Mouse (Mus musculus) 3T3-L1 (cell line): ENCODE measurements around the gene Ncs1.

Experiments
- DNase-seq: peaks from one replicate; pipeline ENCODE4 v3.0.0-alpha.2; 2015; ENCODE audit warnings: low read depth, low spot score

The Ncs1 gene

GRCm38 (mm10) chr2:31245491-31246141 is at the start of gene Ncs1:
Ncs1 (plus strand) TSS chr2:31245823.
- DNase-seq, result peak; percentile 66

DNA sequence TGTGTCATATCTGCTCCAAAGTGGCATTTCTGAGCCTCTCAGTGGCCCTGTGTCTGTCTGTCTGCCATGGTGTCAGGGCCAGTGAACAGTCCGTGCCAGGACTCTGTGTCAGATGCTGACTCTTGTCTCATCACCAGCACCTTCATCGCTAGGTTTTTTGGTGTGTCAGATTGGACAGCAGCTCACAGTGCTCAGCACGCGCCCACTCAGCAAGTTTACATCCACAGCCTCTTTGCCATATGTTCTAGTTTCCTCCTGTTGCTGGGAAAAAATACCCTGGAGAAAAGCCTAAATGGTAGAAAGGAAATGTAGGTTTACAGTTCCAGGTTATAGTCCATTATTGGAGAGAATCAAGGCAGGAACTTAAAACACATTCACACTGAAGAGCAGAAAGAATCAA is 47.0 kb upstream of the Ncs1 start:
- no peak for DNase-seq

- no peak for DNase-seq
These were observed 45.6 kb upstream of the Ncs1 start for GRCm38 (mm10) chr2:31200051-31200450.

- DNase-seq, result no peak
These were observed 43.8 kb upstream of the Ncs1 start for GRCm38 (mm10) chr2:31201851-31202250.

- no peak for DNase-seq
These were observed 43.3 kb upstream of the Ncs1 start for GRCm38 (mm10) chr2:31202357-31202756.

DNA sequence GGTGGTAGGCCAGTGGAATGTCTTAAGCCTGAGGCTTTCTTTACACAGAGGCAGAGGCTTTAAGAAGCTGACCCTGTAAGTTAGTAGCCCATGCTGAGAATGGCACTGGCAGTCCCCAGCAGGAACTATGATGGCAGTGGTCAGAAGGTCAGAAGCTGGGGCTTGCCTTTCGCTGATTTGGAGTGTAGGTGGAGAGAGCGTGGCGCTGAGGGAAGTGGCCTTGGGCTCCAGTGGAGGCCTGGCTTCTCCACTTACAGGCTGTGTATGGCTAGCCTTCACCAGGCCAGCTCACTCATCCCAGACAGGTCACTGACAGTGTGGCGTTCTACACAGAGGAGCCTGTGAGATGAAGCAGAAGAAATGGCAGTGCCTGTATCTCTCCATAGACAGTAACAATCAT is 42.7 kb upstream of the Ncs1 start:
- DNase-seq, result no peak

- no peak for DNase-seq
These were observed 40.9 kb upstream of the Ncs1 start for GRCm38 (mm10) chr2:31204677-31205076.

DNA sequence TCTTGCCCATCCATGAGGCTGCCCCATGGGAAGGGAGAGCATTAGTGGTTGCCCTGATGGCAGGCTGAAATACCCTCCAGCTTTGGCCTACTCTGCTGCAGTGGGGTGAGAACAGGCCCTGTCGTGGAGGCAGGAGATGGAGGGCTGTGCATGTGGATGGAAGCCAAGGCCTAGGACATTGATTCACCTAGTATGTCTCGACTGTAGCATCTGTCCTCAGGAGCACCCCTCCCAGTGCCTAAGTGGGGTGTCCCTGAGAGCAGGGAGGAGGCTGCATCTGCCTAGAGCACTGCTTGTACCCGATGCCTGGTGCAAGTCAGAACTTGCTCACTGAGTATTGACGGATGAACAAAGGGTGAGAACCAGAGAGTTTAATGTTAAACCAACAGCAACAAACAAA is 39.4 kb upstream of the Ncs1 start:
- no peak for DNase-seq

GRCm38 (mm10) chr2:31206882-31207281 is 38.7 kb upstream of the Ncs1 start:
- no peak for DNase-seq

- DNase-seq, result no peak
These were observed 37.0 kb upstream of the Ncs1 start for GRCm38 (mm10) chr2:31208544-31209142.

DNA sequence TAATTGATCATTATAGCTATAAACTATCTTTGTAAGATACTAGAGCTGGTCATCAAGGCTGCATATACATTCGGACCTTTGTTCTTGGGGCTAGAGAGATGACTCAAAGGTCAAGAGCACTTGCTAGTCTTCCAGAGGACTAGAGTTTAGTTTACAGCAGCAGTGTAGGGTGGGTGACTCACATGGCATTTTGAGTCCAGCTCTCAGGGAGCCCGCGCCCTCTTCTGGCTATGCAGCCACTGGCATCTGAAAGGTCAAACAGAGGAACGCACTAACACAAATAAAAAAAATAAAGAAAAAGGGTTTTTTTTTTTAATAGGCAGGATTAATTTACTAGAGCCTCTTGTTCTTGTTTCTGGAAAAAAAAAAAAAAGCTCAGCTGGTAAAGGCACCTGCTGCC is 36.1 kb upstream of the Ncs1 start:
- peak; percentile 76 for DNase-seq

GRCm38 (mm10) chr2:31210144-31210847 is 35.3 kb upstream of the Ncs1 start:
- DNase-seq, result no peak

- no peak for DNase-seq
These were observed 34.4 kb upstream of the Ncs1 start for GRCm38 (mm10) chr2:31211204-31211603.

GRCm38 (mm10) chr2:31214211-31214796 is 31.3 kb upstream of the Ncs1 start:
- no peak for DNase-seq

DNA sequence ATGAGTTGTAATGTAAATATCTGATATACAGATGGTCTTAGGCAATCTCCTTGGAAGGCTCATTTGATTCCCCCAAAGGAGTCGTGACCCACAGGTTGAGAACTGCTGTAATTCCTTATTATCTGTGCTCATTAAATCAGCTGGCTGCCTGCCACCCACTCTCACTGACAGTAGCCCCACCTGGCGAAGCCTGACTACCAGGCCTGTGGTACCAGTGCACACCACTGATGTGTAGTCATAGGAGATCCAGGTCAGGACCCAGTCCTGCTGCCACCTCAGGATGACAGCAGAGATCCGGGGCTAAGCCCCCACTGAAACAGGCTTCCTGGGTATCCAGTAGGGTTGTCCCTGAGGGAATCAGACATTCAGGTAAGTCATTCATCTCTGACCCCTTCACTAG is 27.0 kb upstream of the Ncs1 start:
- DNase-seq, result no peak

GRCm38 (mm10) chr2:31219470-31219869 is 26.2 kb upstream of the Ncs1 start:
- no peak for DNase-seq

DNA sequence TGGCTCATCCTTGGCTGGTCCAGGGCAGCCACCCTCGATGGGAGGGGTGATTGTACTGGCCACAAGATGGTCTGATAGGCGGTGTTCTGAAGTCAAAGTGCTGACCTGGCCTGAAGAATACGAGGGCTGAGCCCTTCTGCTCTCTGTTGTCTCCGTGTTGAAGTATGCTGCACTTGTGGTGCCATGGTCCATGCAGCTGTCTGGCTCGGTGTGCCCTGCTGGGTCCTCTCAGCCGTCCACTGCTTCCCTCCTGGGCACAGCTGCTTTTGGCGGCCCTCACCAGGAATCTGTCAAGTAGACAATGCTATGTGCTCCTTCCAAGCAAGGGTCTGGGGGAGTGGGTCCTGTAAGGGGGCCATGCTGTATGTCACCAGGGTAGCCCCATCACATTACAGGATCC is 24.8 kb upstream of the Ncs1 start:
- DNase-seq, result no peak

DNA sequence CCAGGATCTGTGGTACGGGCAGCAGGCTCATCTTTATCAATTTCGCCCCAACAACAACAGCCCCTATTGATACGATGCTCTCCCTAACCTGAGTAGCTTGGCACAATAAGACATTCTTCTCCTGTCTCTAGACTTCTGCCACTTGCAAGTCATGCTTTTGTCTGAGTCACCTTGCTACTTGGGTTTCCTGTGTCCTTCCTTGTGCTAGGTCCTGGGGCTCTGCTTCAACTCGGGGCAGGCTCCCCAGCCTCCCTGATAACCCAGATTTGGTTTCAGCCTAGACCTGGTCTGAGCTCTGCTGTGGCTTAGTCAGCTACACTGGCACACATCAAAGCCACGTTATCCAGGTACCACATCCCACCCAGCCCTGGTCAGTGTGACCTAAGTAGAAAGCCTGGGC is 24.0 kb upstream of the Ncs1 start:
- DNase-seq, result peak; percentile 18

- peak; percentile 30 for DNase-seq
These were observed 16.8 kb upstream of the Ncs1 start for GRCm38 (mm10) chr2:31228768-31229311.

GRCm38 (mm10) chr2:31239203-31239696 is 6.4 kb upstream of the Ncs1 start:
- DNase-seq, result no peak

DNA sequence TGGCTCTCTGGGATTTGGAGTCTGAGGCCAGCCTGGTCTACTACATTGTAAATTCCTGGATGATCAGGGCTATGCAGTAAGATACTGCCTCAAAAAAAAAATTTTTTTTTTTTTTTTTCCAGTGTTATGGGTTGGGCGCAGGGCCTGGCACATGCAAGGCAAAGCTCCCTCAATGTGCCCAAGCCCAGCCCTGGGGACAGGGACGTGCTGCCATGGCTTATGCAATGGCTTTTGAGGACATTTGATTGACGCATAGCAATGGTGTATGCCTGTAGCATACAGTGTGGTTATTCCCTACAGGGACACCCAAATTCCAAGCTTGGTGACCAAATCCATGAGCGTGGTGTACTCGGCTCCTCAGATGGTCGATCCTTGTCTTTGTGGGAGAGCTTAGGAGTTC is 5.8 kb upstream of the Ncs1 start:
- DNase-seq, result no peak

DNA sequence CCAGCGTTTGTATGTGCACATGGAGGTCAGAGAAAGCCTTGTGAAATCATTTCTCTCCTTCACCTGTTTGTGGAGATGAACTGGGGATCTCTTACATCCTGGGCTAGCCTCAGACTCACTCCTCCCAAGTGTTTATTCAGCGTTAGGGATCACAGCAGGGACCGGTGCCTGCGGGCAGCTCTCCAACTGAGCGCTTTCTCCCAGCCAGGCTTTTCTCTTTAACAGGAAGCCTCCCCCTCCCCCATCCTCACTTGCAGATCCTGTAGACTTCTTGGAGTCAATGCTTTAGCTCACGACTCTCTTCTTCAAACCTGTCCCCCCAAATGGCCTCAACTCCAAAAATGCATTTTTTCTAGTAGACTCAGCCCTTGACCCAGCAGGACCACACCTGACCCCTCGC is 4.0 kb upstream of the Ncs1 start:
- DNase-seq, result no peak
